Comparison of ENCODE assay signal across 8 mouse cellular contexts in the genomic region with DNA sequence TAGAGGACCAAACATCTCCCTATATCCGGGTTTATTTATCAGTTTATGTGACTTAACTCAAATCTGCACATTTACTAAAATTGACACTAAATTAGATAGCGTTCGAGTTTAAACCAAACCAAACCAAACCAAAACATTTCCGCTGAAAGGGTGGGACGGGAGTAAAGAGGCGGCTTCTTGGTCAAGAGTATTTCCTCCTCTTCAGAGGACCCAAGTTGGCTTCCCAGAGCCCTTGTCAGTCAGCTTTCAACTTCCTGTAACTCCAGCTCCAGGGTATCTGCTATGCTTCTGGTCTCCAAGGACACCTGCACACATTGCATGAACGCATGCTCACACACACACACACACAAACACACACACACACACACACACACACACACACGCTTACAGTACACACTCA.
DNase-seq lines count a peak whose midpoint lies in the region; ATAC-seq and TF ChIP-seq lines count a peak whose summit lies in the region.

No protein-coding gene starts in this region.

- 76% methylated on average over 8 of the region's 8 CpGs for WGBS in forebrain, embryonic 12.5 days
- WGBS in forebrain, embryonic 11.5 days: 82% methylated on average over 8 of the region's 8 CpGs

- H3K4me3 ChIP-seq in forebrain, embryonic 12.5 days (replicated peaks): no peak overlapping the region
- no peak overlapping the region for H3K4me3 ChIP-seq in forebrain, embryonic 11.5 days (ENCODE audit: low read depth, low read length)
- no peak overlapping the region for H3K4me3 ChIP-seq in layer of hippocampus, adult 2 months
- H3K4me3 ChIP-seq in megakaryocyte, embryonic 14.5 days (replicated peaks): peak overlapping the region; percentile 79

- no peak for DNase-seq in forebrain, embryonic 11.5 days (ENCODE audit: low spot score)
- no peak for DNase-seq in layer of hippocampus, adult 2 months (ENCODE audit: low spot score in 2 of 2)
- no peak for DNase-seq in layer of hippocampus, postnatal 25 days (ENCODE audit: extremely low spot score in 1 of 2, low spot score in 1 of 2)
- DNase-seq in layer of hippocampus, adult 8-10 months (ENCODE audit: low spot score in 2 of 2): no peak
- no peak for DNase-seq in testis, postnatal 14 days (ENCODE audit: low spot score)

- 0 out of 2 replicates have a peak overlapping the region, but pooled peaks have one; percentile 16 for H3K27ac ChIP-seq in forebrain, embryonic 12.5 days
- H3K27ac ChIP-seq in forebrain, embryonic 11.5 days (ENCODE audit: low read depth, low read length): no peak overlapping the region
- H3K27ac ChIP-seq in layer of hippocampus, adult 2 months: peak overlapping the region; percentile 77

- H3K4me1 ChIP-seq in forebrain, embryonic 12.5 days: peaks cover 4% of the 10 kb centered on the region; the same call in 1 of the 2 replicates
- no peaks in the 10 kb centered on the region for H3K4me1 ChIP-seq in forebrain, embryonic 11.5 days (replicated peaks; ENCODE audit: control insufficient read depth, insufficient read depth, low read length)
- peaks cover 63% of the 10 kb centered on the region for H3K4me1 ChIP-seq in megakaryocyte, embryonic 14.5 days

- TF ChIP-seq CTCF in layer of hippocampus, adult 2 months (conservative IDR thresholded peaks at IDR 0.05): no peak

- H3K9ac ChIP-seq in forebrain, embryonic 12.5 days: no peak overlapping the region
- no peak overlapping the region for H3K9ac ChIP-seq in forebrain, embryonic 11.5 days (ENCODE audit: low read length)

- H3K27me3 ChIP-seq in forebrain, embryonic 12.5 days: no peaks in the 10 kb centered on the region
- H3K27me3 ChIP-seq in forebrain, embryonic 11.5 days (ENCODE audit: control insufficient read depth, insufficient read depth, low read length): no peaks in the 10 kb centered on the region
- H3K27me3 ChIP-seq in megakaryocyte, embryonic 14.5 days (replicated peaks): no peaks in the 10 kb centered on the region

- H3K36me3 ChIP-seq in forebrain, embryonic 12.5 days (replicated peaks): no peaks in the 10 kb centered on the region
- no peaks in the 10 kb centered on the region for H3K36me3 ChIP-seq in forebrain, embryonic 11.5 days (ENCODE audit: control insufficient read depth, insufficient read depth, low read length)
- H3K36me3 ChIP-seq in megakaryocyte, embryonic 14.5 days (replicated peaks; ENCODE audit: low read length): peaks cover 29% of the 10 kb centered on the region

- no peaks in the 10 kb centered on the region for H3K9me3 ChIP-seq in forebrain, embryonic 12.5 days
- H3K9me3 ChIP-seq in forebrain, embryonic 11.5 days (ENCODE audit: control insufficient read depth, low read length): no peaks in the 10 kb centered on the region
- H3K9me3 ChIP-seq in megakaryocyte, embryonic 14.5 days: peaks cover 8% of the 10 kb centered on the region

- ATAC-seq in forebrain, embryonic 12.5 days (ENCODE audit: low FRiP score): no peak
- no peak for ATAC-seq in forebrain, embryonic 11.5 days (replicated peaks; ENCODE audit: low FRiP score)
- peak; percentile 70 for ATAC-seq in granulocyte monocyte progenitor cell, adult 5-6 weeks (replicated peaks; ENCODE audit: poor library complexity, severe bottlenecking)

- no peak overlapping the region for H3K4me2 ChIP-seq in forebrain, embryonic 12.5 days
- H3K4me2 ChIP-seq in forebrain, embryonic 11.5 days (ENCODE audit: low read depth, low read length, severe bottlenecking): no peak overlapping the region
